Mouse (Mus musculus): ENCODE results near the gene Tcf7l2. TPM values are rescaled to one million over a fixed set of nuclear protein-coding genes. Genes with fewer than 3 reads are reported as not detected.

Gene Tcf7l2
- polyA plus RNA-seq, 2 experiments: 7.8 to 18.4 TPM

DNA sequence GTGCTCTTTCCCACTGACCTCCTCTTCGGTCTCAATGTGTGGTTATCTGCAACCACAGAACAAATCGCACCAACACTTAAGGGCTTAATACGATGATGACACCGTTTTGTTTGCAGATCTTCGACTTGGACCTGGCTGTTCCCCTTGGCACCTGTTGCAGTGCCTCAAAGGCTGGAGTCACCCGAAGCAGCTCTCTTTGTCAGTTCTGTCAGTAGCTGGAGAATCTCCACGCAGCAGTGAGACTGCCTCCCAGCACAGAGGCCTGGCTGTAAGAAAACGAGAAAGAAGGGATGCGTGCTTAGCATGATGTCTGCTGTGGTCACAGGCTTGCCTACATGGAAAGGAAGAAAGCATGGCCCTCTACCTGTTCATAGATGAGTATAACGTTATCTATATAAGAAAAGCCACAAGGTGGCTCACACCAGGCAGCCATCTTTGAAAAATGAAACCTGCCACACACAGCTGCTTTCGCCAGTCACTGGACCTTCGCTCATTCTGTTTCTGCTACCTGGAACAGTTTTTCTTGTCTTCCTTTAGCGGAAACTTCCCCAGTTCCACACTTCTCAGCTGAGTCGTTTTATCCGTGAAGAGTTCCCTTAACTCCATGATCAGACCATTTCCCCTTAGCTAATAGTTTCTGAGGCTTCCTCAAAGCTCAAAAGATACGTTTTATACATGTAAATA lies 21.1 kb upstream of the Tcf7l2 start:
- Histone ChIP-seq H3K27ac (no peak overlapping the region), H3K9ac (replicated peaks) (no peak overlapping the region), H3K4me3 (ENCODE audit: insufficient read depth in 1 of 2, low read depth in 2 of 2, low read length in 2 of 2) (no peak overlapping the region), H3K36me3 (replicated peaks; ENCODE audit: control insufficient read depth, insufficient read depth, low read depth) (no peaks in the 10 kb centered on the region), H3K4me2 (ENCODE audit: low read depth) (no peak overlapping the region), H3K27me3 (ENCODE audit: control insufficient read depth, insufficient read depth, low read length) (no peaks in the 10 kb centered on the region), H3K9me3 (ENCODE audit: control insufficient read depth, low read length) (no peaks in the 10 kb centered on the region), H3K4me1 (replicated peaks; ENCODE audit: control insufficient read depth in 2 of 2, insufficient read depth in 2 of 2, low read length in 1 of 2) (no peaks in the 10 kb centered on the region)
- TF ChIP-seq CTCF (IDR thresholded peaks at IDR 0.05; ENCODE audit: low read depth) (no peak), EP300 (IDR thresholded peaks at IDR 0.05; ENCODE audit: low read depth) (no peak)
- ATAC-seq (ENCODE audit: insufficient read depth): no peak
- no peak for DNase-seq (ENCODE audit: low read depth in 3 of 3, low spot score in 3 of 3)
- 63% methylated on average over 16 of the region's 16 CpGs for WGBS (ENCODE audit: insufficient replicate concordance)

DNA sequence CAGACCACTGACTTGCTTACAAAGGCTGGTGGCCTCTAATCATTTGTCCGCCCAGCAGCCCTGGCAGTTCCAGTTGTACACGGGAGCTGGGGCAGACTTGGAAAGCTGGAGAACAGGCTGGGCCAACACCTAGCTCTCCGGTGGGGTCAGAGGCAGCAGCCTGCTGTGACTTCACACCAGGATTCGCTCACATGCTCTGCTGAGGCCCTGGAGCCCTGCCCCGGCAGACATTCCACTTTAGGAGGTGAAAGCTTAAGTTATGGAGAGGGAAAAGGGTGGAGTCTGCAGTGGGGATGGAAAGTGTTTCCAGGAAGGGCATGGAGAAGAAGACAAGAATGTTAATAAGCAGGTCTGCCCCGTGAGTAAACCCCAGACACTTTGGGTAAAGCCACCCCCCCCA lies 19.2 kb upstream of the Tcf7l2 start:
- Histone ChIP-seq H3K27ac (no peak overlapping the region), H3K36me3 (replicated peaks; ENCODE audit: control insufficient read depth, insufficient read depth, low read depth) (no peaks in the 10 kb centered on the region), H3K9me3 (ENCODE audit: control insufficient read depth, low read length) (no peaks in the 10 kb centered on the region), H3K9ac (replicated peaks) (no peak overlapping the region), H3K27me3 (ENCODE audit: control insufficient read depth, insufficient read depth, low read length) (no peaks in the 10 kb centered on the region), H3K4me3 (ENCODE audit: insufficient read depth in 1 of 2, low read depth in 2 of 2, low read length in 2 of 2) (no peak overlapping the region), H3K4me2 (ENCODE audit: low read depth) (no peak overlapping the region), H3K4me1 (replicated peaks; ENCODE audit: control insufficient read depth in 2 of 2, insufficient read depth in 2 of 2, low read length in 1 of 2) (no peaks in the 10 kb centered on the region)
- DNase-seq (ENCODE audit: low read depth in 3 of 3, low spot score in 3 of 3): no peak
- TF ChIP-seq EP300 (IDR thresholded peaks at IDR 0.05; ENCODE audit: low read depth) (no peak), CTCF (IDR thresholded peaks at IDR 0.05; ENCODE audit: low read depth) (no peak)
- 45% methylated on average over 6 of the region's 6 CpGs for WGBS (ENCODE audit: insufficient replicate concordance)
- ATAC-seq (ENCODE audit: insufficient read depth): no peak

DNA sequence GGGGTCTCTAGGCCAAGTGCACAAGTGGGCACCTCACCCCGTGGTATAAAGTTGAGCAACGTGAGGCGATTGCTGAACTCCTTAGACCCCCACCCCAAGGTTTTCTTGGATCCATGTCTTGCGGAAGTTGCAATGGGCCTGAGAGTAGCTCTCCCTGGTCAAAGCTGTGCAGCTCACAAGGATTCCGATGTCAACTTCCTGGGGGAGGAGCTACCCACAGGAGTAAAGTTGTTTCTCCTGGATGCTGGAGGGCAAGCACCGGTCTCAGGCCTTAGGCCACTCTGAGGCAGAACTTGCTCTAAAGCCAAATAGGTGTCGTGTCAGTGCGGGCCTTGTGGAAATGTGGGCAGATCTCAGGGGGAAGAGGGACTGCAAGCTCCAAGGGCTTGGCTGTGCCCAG lies 12.2 kb upstream of the Tcf7l2 start:
- H3K4me1 ChIP-seq (replicated peaks; ENCODE audit: control insufficient read depth in 2 of 2, insufficient read depth in 2 of 2, low read length in 1 of 2): peaks cover 0 to 13% of the 10 kb centered on the region in 2 experiments; a peak in 2 of 4 replicates
- no peaks in the 10 kb centered on the region for H3K36me3 ChIP-seq (replicated peaks; ENCODE audit: control insufficient read depth, insufficient read depth, low read depth)
- H3K27me3 ChIP-seq (ENCODE audit: control insufficient read depth, insufficient read depth, low read length): no peaks in the 10 kb centered on the region
- no peak overlapping the region for H3K4me3 ChIP-seq (ENCODE audit: insufficient read depth in 1 of 2, low read depth in 2 of 2, low read length in 2 of 2)
- no peak overlapping the region for H3K9ac ChIP-seq (replicated peaks)
- ATAC-seq (ENCODE audit: insufficient read depth) (no peak), DNase-seq (ENCODE audit: low read depth in 3 of 3, low spot score in 3 of 3) (no peak)
- H3K4me2 ChIP-seq (ENCODE audit: low read depth): no peak overlapping the region
- no peak overlapping the region for H3K27ac ChIP-seq
- TF ChIP-seq EP300 (IDR thresholded peaks at IDR 0.05; ENCODE audit: low read depth) (no peak), CTCF (IDR thresholded peaks at IDR 0.05; ENCODE audit: low read depth) (no peak)
- no peaks in the 10 kb centered on the region for H3K9me3 ChIP-seq (ENCODE audit: control insufficient read depth, low read length)
- WGBS (ENCODE audit: insufficient replicate concordance): 61% methylated on average over 8 of the region's 8 CpGs

DNA sequence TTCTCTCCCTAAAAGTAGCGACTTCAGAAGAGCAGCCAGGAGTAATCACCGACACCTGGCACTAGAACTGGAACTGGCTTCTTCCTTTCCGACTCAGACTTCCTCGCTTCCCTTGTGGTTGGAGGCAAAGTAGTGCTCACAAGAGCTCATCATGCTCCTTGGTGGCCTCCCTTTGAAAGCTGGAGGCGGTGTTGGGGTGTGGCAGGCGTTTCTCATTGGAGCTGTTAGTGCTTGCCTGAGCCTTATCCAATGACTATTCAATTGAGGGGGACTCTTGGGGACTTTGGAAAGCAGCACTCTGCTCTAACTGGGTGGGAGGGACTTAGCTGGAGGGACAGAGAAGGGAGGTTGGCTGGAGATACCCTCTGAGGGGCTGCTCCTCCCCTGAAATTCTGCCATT lies 9.1 kb upstream of the Tcf7l2 start:
- Histone ChIP-seq H3K4me2 (ENCODE audit: low read depth) (no peak overlapping the region), H3K4me1 (replicated peaks; ENCODE audit: control insufficient read depth in 2 of 2, insufficient read depth in 2 of 2, low read length in 1 of 2) (peaks cover 0 to 18% of the 10 kb centered on the region in 2 experiments; a peak in 2 of 4 replicates), H3K27ac (no peak overlapping the region), H3K9ac (replicated peaks) (no peak overlapping the region), H3K4me3 (ENCODE audit: insufficient read depth in 1 of 2, low read depth in 2 of 2, low read length in 2 of 2) (no peak overlapping the region), H3K36me3 (replicated peaks; ENCODE audit: control insufficient read depth, insufficient read depth, low read depth) (no peaks in the 10 kb centered on the region), H3K9me3 (ENCODE audit: control insufficient read depth, low read length) (no peaks in the 10 kb centered on the region), H3K27me3 (ENCODE audit: control insufficient read depth, insufficient read depth, low read length) (no peaks in the 10 kb centered on the region)
- peak; percentile 85 for ATAC-seq (ENCODE audit: insufficient read depth)
- DNase-seq (ENCODE audit: low read depth in 3 of 3, low spot score in 3 of 3): peak in 1 of 3 experiments; percentile 25
- WGBS (ENCODE audit: insufficient replicate concordance): 19% methylated on average over 6 of the region's 6 CpGs
- TF ChIP-seq EP300 (IDR thresholded peaks at IDR 0.05; ENCODE audit: low read depth) (no peak), CTCF (IDR thresholded peaks at IDR 0.05; ENCODE audit: low read depth) (no peak)

DNA sequence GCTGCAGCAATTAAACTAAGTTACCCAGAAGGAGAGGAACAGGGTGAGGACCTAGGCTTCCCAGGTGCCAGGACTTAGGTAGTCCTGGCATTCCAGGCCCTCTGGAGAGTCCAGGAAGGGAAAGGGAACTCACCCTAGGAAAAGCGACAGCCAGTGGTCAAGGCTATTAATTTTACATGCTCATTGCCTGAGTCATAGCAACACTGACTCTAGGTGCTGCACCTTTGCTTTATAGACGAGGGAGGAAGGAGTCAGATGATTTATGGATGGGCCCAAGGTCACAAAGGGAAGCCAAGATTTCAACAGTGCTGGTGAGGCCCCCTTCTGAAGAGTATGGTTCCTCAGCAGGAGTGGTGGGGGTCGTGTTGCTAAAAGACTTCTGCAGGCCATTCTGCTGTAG lies 8.6 kb upstream of the Tcf7l2 start:
- no peak overlapping the region for H3K4me2 ChIP-seq (ENCODE audit: low read depth)
- TF ChIP-seq CTCF (IDR thresholded peaks at IDR 0.05; ENCODE audit: low read depth): no peak
- no peak for TF ChIP-seq EP300 (IDR thresholded peaks at IDR 0.05; ENCODE audit: low read depth)

More for the DNA sequence above, 8.6 kb upstream of the Tcf7l2 start:
- Histone ChIP-seq H3K9ac (replicated peaks) (no peak overlapping the region), H3K4me1 (replicated peaks; ENCODE audit: control insufficient read depth in 2 of 2, insufficient read depth in 2 of 2, low read length in 1 of 2) (peaks cover 0 to 18% of the 10 kb centered on the region in 2 experiments; a peak in 2 of 4 replicates), H3K4me3 (ENCODE audit: insufficient read depth in 1 of 2, low read depth in 2 of 2, low read length in 2 of 2) (no peak overlapping the region), H3K27ac (no peak overlapping the region), H3K9me3 (ENCODE audit: control insufficient read depth, low read length) (no peaks in the 10 kb centered on the region), H3K27me3 (ENCODE audit: control insufficient read depth, insufficient read depth, low read length) (no peaks in the 10 kb centered on the region), H3K36me3 (replicated peaks; ENCODE audit: control insufficient read depth, insufficient read depth, low read depth) (no peaks in the 10 kb centered on the region)
- DNase-seq (ENCODE audit: low read depth in 3 of 3, low spot score in 3 of 3) (no peak), ATAC-seq (ENCODE audit: insufficient read depth) (no peak)
- WGBS (ENCODE audit: insufficient replicate concordance): 28% methylated on average over 3 of the region's 3 CpGs

All from liver, embryonic 14.5 days (tissue).